Mouse (Mus musculus) ovary, adult 18-20 months (tissue): Measurements from ENCODE around the gene Srcin1.

Experiments
- DNase-seq: peaks from one replicate; pipeline ENCODE4 v3.0.0; 2022; ENCODE audit warnings: low spot score, mixed read lengths

Gene Srcin1

DNA sequence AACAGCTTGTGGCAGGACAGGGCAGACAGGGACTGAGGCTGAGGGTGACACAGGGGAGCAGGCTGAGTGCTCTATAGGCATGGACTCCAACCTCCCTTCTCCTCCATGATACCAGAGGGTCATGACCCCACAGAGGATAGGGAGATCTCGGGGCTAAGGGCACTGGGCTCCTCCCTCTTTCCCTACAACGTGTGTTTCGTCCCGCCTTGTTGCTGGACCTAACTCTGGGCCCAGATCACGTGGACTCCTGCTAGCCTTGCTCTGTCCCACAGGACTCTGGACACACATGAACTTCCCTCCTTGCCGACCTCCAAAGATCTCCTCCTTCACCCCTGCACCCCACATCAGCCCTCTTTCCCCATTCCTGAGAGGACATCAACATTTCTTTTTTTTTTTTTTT lies 20.8 kb downstream of the Srcin1 start:
- no peak for DNase-seq

DNA sequence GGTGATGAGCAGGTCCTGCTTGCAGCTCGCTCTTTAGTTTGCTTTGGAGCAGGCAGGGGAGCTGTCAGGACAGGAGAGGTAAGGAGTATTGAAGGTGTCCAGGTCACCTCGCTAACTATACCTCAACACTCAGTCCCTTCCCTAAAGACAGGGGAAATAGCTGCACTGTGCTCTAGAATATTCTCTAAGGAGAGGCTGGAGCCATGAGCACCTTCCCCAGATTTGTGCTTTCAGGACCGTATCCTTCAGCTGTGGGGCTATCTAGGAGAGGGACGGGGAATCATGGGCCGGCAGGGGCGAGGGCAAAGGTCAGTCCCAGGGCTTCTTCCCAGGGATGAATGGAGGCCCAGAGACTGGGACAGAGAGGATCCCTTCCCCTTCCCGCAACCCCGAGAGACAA lies 23.8 kb downstream of the Srcin1 start:
- no peak for DNase-seq

DNA sequence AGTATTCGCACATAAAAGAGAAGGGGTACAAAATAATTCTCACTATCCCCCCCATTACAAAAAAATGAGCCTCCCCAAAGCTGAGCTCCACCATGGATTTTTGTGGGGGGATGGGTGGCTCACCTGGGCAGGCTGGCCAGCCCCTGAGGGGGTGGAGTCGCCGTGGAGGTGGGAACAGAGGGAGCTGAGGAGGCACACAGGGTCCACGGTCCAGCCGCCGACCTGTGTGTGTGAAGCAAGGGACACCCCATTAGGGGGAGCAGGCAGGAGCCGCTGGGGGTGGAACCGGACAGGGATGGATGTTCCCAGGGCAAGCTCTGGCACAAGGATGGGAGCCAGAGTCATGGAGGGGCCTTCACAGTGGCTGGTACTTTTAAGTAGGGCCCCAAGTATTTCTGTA lies 27.2 kb downstream of the Srcin1 start:
- no peak for DNase-seq

DNA sequence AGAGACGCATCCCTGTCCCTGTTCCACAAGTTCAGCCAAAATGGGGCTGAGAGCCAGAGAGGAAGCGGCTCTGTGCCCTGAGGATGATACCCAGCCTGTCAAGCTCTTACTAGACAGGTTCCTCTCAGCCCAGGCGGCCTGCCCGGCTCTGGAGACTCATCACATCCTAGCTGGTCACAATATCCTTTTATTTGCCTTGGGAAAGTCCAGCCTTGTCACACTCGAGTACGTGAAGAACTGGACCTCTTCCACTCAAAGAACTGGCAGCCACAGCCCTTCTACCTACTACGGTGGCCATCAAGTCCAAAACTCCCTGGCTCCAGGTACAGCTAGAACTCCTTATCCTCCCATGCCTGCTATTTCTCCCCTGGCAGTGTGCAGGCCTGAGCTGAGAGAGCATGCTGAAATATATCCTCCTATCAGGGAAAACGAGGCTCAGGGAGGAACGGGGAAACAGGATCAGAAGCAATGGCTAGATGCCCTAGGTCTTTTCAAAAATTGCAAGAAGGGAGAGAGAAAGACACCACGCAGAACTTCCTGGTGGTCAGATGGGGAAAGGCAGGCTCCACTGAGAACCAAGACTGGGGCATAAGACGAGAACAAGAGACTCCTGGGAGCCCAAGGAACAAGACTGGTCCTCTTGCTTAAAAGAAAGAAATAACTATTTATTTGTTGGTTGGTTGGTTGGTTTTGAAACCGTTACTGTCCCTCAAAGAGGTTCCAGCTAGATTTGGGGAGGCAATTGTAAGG lies 27.9 kb downstream of the Srcin1 start:
- DNase-seq, result no peak

DNA sequence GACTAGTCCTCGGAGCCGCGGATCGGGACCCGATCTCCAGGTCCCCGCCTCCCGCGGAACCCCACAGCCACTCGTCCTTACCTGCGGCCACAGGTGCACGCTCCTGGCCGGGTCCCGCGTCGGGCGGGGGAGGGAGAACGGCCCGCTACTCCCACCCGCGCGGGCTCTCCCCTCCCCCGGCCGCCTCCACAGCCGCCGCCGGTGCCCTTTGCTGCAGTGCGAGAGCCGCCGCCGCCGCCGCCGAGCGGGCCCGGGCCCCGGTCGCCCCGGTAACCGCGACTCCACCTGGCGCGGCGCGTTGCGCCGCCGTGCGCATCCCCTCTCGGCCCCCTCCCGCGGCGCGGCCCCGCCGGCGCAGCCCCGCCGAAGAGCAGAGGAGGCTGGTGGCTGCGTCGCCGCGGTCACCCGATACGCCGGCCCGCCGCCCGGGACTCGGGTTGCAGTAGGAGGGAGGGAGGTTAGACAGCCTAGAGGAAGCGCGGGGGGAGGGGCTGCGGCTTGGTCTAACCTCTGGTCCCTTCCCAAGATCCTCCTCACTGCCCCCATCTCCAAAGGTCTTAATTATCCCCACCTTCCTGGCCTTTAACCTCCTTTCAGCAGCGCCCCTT lies 29.1 kb downstream of the Srcin1 start:
- DNase-seq, result no peak

DNA sequence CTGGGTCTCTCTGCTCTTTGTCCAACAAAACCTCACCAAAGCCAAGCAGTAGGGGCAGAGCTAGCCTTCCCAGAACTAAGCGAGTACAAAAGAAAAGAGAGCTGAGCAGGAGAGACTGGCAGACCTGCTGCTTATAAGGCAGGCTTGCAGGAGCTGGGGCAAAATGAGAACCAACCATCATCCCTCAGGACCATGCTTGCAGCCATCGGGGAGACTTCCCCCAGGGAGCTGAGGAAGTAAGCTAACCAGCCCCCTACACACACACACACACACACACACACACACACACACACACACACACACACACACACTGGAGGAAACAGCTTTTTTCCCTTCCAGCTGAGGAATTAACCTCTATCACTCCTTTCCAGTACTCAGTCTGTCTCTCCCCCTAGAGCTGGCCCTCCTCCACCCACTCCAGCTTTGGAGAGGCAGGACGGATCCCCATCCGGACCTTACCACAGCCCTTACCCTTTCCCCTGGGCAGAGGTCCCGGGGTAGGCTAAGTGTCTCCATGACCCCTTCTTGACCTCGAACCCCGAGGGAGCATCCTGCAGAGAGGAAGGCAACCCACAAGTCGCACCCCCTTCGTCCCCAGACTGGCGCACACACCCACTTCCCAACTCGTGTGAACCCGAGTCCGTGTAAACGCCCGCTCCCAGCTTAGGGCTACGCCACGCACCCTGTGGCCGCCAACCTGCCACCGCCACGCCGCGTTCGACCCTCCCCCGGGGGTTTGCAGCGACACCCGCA lies 30.0 kb downstream of the Srcin1 start:
- DNase-seq, result no peak

DNA sequence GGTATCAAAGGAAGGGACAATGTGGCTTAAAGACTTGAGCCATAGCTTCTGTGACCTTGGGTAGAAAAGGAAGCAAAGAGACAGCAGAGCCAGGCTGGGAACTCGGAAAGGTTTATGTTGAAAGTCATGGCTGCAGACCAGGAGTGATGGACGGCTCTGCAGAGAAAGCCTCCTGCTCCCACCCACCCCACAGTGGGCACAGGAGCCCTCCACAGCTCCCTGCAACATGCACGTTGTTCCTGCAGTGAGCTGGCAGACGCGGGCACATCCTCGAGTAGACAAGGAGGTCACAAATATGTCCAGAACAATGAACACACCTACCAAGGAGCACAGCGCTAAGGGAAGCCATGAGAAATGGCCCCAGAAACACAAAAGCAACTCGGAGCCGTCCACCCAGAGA lies 32.1 kb downstream of the Srcin1 start:
- no peak for DNase-seq

DNA sequence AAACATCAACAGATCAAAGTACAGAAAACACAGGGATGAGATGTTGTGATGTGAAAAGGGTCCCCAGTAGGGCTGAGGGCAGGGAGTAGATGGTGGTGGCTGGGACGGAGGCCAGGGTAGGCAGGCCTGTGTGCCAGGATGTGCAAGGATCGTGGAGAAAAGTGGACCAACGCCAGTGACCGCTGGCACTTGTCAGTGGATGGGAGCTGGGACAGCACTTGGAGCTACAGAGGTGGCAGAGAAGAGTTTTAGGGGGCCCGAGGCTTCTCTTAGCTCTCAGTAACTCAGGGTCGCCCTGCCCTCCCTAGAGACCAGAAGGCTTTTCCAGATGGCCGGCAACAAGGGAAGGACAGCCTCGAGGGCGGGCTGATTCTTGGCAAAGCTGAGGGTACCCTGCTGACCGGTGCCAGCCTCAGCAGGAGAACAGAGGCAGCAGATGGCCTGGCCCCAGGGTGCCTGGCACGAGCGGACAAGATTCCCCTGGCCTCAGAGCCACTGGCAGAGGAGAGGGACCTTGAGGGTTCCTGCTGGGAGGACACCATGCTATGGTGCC lies 32.7 kb downstream of the Srcin1 start:
- DNase-seq, result no peak

DNA sequence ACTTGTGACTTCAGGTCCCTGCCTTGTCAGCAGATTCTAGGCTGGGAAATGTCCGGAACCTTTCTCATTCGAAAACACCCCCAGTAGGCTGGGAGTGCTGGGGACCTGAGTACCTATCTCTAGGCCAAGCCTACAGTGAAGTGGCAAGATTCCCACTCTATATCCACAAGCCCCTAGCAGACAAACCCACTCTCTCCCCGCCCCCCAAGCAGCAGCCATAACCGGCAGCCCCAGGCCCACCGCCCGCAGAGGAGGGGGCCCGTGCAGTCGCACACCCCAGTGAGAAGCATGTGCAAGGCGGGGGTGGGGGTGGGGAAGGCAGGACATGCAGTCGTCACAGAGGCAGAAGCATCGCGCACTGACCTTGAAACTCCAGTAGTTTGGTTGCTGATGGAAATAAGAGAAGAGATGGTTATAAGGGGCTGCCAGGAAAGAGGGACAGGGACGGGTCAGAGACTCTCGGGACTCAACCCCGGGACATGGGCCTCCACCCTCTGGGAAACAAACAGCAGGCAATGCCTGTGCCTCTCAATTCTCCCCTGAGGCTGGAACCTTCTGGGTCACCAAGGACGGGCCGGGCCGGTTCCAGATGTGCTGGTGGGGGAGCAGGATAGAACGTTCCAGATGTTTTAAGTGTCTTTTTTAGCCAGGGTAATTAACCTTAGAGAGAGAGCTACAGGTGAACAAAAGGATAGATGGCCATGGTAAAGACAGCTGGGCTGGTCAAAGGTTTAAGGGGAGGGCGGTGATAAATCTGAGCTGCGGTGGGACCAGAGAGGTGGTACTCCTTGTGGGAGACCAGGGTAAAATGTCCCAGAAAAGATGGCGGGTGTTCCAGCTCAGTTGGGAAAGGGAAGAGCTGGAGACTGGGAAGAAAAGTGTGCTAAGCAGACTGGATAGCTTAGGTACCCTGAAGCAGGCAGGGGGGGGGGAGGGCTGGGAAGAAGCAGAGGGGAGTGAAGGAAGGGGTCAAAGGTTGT lies 33.5 kb downstream of the Srcin1 start:
- DNase-seq, result no peak

DNA sequence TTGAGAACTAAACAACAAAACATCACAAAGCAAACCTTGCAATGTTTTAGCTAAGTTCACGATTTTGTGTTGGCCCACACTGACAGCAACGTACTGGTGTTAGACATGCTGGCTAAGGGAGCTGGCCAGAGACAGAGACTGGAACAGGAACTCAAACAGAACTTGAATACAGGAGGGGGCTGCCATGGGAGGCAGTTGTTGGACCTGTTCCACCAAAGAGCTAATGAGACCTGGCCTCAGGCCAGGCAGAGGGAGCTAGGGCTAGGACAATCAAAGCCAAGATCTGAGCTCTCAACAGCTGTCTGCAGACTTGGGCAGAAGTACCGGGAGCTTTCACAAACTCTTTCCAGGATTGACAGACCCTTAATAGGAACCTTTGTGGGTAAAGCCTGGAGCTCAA lies 35.4 kb downstream of the Srcin1 start:
- no peak for DNase-seq

DNA sequence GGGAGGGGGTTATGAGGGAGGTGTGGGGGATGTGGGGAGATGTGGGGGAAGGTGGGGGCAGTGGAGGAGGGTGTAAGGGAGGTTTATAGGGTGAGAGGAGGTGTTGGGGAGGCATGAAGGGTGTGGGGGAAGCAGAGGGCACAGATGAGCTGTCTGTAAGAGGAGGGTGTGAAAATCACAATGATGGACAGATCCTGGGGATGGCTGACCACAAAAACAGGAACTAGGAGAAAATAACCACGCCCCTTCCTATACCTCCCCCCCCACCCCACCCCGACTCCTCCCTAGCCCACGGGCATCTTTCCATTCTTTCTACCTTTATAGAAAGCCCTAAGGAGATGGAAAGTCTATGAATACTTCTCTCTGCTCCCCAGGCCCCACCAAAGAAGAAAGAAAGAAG lies 35.9 kb downstream of the Srcin1 start:
- no peak for DNase-seq

DNA sequence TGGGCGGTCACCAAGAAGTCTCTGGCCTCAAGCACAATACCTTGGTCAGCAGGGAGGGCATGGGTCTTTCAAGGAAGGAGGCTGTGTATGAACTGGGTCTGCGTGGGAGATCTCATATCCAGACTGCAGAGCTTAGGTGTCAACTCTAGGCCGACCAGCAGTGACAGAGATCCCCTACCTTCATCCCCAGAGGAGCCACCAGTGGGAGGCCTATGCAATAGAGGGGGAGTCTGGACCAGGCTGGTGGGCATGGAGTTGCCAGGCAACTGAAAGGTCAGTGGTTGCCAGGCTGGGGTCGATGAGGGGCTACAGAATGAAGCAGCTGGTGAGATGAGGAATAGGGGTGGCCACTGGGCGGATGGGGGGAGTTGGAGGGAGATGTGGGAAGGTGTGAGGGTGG lies 36.4 kb downstream of the Srcin1 start:
- no peak for DNase-seq

DNA sequence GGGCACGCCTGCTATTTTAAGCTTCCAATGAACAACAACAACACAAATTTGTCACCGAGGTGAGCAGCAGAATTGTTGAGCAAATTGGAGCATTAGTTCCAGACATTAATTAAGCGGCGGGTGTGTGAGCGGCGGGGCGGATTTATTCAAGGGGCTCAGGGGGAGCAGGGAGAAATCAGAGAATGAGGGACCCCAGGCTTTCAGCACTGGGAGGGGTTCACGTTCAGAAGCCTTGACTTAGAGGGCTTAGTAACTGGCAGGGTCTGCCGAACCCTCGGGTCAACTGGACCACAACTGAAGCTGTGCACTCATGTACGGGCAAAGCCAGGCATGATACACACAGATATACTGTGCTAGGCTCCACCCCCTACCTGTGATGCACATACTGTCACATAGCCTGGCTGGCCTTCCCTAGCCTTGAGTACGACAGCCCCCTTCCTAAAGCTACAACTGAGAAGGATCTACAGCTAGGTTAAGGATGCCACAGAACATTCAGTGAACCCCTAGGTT lies 38.4 kb downstream of the Srcin1 start:
- no peak for DNase-seq

DNA sequence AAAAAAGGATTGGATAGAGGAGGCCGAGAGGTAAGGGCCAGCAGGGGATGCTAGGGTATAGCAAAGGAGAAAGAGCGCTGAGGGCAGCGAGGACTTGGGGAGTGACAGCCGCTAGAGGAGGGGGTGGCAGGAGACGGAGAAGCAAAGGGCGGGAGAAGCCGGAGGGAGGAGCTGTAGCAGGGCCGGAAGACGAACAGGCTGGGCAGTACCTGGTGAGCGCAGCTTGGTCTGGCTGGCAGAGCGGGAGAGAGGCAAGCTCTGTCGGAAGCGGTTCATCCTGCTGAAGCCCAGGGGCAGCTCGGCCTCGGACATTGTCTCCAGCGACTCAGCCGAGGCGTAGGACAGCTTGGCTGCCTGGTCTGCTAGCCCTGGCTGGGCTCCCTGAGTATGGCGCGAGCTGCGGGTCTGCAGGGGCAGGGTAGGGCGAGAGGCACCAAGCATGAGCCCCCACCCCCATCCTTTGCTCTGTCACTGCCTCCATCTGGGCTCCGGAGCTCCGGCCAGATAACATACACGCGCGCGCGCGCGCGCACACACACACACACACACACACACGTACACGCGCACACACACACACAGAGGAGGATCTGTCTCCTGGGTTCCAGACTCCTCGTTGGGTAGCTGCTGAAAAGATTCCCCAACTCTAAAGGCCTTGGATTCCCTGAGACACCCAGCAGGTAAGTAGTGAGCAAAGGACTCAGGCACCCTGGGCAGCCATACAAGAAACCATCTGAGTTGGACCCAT lies 39.0 kb downstream of the Srcin1 start:
- DNase-seq, result no peak

DNA sequence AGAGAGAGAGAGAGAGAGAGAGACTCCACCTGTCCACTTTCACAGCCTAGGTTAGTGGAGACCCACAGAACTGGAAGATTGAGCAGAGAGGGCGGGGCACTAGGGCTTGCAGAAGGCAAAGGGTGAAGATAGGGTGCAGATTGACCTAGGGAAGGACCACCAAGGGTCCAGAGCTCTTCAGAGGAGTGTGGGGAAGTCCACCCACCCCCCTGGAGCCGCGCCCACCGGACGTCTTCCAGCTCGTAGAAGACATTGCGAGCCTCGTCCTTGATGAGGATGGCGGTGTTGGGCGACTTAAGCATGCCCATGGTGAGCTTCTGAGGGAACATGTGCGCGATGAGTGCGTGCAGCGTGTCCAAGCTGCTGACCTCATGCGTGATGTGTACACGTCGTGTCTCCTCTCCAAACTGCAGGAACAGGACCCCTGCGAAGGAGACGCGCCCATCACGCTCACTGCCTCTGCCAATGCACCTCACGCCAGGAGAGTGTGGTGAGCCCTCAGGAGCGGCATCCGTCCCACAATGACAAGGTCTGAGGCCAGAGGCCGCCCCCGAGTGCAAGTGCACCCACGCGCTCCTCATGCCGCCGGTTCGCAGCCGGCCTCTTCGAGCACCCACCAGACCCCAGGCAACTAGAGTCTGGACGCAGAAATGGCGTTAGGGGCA lies 39.8 kb downstream of the Srcin1 start:
- no peak for DNase-seq

DNA sequence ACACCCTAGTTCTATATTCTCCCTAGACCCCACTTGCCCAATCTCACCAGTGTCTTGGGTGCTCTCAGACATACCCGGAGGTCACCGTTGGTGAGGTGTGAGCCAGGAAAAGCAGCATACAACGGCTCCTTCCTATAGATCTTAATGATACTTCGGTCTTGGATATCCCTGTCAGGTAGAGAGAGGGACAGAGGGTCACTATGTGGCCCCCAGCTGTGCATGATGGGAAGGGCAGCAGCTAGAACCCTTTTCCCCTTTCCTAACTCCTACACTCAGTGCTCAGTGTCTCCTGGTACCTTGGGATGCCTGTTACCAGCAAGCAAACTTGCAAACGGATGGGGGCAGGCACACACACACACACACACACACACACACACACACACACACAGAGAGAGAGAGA lies 40.3 kb downstream of the Srcin1 start:
- no peak for DNase-seq

DNA sequence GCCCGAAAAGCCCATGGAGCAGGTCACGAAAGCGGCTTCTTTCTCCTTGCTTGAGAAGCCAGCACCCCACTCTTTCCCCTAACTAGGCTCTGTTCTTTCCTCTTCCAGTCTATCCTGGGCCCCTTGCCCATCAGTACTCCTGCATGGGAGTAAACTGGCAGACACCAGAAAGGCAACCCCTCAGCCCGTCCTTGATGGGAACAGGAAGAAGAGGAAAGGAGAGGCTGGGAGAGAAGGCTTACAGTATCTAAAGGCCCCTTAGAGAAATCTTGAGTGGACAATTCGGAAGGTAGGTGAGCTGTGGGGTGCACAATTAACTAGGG lies 40.7 kb downstream of the Srcin1 start:
- DNase-seq, result no peak

DNA sequence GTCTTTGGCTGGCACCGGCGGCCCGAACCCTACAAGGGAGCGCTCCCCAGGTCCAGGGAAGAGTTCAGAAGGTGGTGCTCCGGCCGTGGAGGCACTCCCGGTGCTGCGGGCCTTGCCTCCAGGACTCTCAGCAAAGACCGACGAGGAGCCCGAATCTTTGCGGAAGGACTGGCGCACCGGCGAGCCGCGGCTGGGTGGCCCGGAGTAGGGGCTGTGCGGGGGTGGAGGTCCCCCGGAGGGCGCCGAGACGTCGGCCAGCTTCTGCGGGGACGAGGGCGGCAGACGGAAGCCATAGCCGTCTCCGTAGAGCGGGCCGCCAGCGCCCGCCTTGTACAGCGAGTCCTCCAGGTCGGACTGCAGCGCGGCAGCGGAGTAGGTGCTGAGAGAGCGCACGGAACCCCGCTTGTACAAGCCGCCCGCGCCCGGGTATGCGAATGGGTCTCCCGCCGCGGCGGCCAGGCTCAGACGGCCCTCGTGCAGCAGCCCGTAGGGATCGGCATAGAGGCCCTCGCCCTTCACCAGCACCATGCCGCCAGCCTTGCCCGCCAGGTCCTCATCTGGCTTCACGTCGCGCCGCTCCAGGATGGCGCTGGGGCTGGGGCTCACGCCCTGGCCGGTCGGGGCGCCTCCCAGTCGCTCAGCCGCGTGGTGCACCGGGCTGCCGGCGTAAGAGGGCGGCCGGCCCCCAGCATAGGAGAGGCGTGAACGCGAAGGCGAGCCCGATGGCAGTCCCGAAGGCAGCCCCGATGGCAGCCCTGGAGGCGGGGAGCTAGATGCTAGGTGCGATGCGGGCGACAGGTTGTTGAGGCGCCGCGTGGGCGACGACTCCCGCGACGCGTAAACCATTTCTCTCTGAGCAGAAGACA lies 41.3 kb downstream of the Srcin1 start:
- DNase-seq, result no peak

DNA sequence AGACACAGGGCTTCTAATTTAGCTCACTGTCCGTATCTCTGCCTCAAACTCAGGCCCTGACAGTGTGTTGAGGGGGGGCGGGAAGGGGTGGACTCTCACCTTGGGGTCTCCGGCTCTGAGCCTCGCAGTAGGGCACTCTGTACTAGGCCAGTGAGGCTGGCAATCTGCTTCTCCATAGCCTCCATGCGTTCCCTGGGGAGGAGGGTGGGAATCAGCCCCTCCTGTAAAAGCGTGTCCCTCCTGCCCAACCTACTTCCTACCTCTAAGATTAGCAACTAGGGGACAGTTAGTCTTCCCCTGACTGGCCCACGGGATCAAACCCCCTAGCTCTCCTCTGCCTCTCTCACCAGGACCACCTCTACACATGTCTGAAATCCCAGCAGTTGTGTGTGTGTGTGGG lies 42.3 kb downstream of the Srcin1 start:
- no peak for DNase-seq
